Mouse (Mus musculus): ENCODE data around the gene Alpk1.
A peak's percentile ranks its signal among the peaks of the same experiment; 100 is the strongest.

Alpk1 gene

DNA sequence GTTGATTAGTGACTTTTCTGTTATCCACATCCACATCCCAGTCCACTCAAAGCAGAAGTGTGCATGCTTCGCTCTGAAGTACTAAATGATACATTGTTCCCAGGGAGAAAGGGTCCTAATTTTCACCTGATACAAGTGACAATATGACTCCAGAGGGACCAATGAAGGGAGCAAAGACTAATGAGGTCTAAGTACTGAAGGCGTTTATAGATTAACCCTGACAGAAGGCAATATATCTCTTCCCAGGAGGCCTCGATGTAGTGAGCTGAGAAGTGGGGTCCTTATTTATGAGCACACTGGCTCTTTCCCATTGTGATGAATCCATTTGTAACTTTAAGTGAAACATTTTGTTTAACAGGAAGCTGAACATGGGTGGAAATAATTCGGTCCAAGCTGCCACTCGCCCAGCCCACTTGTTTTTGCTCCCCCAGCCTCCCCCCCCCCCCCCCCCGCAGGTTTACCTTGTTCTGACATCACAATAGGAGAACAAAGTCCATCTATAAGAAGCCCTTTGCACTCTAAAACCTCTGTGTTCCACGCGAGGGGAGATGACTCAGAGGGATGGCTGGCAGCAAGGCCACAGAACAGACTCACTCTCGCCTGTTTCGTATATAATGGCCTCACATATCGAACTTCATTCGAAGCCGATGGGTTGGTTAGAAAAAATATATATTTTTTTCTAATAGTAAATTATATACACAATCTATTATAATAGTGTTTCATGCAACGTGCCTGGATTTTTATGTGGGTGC lies 36.5 kb downstream of the Alpk1 start:
- DNase-seq (ENCODE audit: low read depth) = no peak

- DNase-seq (ENCODE audit: low read depth) = peak; percentile 28
Measured at GRCm38 (mm10) chr3:127741473-127741872, 38.9 kb downstream of the Alpk1 start.

DNA sequence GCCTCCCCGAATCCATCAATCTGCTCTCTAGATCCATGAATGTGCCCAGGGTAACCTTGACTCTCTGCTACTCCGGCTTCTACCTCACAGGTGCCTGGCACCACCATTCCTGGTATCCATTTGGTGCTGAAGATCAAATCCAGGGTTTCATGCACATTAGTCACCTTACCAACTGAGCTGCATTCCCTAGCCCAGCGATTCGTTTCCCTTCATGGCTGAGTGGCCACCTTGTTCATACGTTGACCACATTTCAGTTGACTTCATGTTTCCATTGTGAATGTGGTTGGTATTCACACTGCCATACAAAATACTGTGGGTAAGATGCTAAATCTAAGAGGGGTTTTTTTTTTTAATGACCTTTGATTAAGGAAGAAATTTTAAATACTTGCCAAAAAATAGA lies 42.5 kb downstream of the Alpk1 start:
- DNase-seq (ENCODE audit: low read depth) = no peak

GRCm38 (mm10) chr3:127735395-127735794 lies 44.9 kb downstream of the Alpk1 start:
- DNase-seq (ENCODE audit: low read depth) = no peak

DNA sequence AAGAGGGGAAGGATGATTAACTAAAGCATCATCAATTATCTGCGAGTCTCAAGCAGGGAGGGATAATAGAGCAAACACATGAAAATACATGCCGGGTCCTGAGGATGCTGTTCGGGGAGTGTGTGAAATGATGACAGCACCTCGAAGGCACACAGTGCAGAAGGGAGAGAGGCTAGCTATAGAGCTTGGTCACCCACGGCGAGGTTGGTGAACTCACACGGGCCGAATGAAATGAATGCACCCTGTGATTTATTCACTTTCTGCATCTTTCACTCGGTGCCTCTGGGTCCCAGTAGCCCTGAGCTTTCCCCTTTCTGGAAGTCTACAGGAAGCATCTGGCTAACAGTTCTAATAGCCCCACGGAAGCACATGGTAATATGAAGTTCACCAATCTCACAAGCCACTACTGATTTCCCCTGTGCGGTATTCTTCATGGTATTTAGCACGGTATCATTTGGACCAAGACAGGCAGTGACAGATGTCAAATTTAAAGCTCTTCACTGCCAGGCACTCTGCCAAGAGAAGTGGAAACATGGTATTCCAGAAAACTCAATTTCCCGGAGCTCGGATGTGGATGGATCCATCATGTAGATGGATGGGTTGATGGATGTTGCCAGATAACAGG lies 50.7 kb downstream of the Alpk1 start:
- no peak for DNase-seq (ENCODE audit: low read depth)

GRCm38 (mm10) chr3:127728851-127729512 lies 51.3 kb downstream of the Alpk1 start:
- no peak for DNase-seq (ENCODE audit: low read depth)

- no peak for DNase-seq (ENCODE audit: low read depth)
Measured at GRCm38 (mm10) chr3:127728046-127728445, 52.3 kb downstream of the Alpk1 start.

- DNase-seq (ENCODE audit: low read depth) = no peak
Measured at GRCm38 (mm10) chr3:127720948-127721347, 59.4 kb downstream of the Alpk1 start.

DNA sequence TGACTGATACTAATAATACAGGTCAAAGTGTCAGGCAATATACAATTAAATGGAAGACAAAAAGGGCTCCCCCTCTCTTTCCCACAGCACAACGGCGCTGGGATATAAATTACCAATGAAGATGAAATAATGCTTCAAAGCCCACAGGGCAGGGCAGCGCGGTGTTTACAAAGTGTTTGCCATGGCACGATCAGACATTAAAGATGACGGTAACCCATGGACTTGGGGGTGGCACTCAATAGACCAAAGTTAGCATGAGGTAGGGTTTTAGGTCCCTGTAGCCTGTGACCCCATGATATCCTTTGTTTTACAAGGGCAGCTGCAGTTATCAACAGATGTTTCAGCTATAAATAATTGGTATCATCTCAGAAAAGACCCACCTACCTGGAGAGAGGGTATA lies 60.3 kb downstream of the Alpk1 start:
- DNase-seq (ENCODE audit: low read depth) = no peak

GRCm38 (mm10) chr3:127719601-127720000 lies 60.7 kb downstream of the Alpk1 start:
- no peak for DNase-seq (ENCODE audit: low read depth)

GRCm38 (mm10) chr3:127716759-127717158 lies 63.6 kb downstream of the Alpk1 start:
- no peak for DNase-seq (ENCODE audit: low read depth)

- no peak for DNase-seq (ENCODE audit: low read depth)
Measured at GRCm38 (mm10) chr3:127713112-127713511, 67.2 kb downstream of the Alpk1 start.

GRCm38 (mm10) chr3:127711536-127711935 lies 68.8 kb downstream of the Alpk1 start:
- DNase-seq (ENCODE audit: low read depth) = no peak

DNA sequence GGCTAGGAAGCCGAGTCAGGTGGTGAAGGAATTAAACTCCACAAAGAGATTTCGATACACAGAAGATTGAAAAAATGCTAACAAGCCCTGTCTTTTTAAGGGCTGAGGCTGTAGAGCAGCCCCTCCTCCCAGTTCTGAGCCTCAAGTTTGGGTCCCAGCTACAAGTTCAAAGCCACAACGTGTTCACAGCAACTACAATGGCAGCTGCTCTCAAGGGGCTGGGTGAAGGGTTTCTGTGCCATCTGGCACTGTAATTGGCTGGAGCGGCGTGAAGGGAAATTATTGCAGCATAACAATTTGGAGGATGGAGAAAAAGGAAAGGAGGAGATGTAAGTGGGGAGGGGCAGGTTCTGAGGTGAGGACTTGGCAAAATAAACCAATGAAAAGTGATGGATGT lies 73.2 kb downstream of the Alpk1 start:
- no peak for DNase-seq (ENCODE audit: low read depth)

DNA sequence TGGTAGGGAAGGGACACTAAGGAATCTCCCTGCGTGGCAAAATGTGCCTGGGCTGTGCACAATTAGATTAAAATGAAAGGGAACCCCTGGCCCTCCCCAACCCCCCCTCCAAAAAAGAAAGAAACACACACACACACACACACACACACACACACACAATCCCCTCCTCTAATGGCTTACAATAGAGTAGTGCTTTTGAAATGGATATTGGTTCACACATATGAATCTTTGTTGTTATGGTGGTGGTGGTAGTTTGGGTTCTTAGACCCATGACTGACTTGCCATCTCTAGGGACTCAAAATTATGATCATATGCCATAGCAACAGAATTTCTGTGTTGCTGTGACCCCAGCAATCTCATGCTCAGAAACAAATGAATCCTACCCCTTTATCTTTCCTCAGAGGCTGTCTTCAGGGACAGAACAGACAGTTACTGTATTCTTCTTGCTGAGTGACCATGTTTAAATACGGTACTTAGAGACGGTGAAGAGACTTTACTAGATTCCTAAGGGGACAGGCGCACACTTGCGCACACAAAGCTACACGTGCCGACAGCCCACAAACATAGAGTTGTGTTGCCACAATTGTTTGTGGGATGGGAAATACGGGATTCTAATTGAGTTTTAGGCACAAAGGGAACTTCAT lies 73.8 kb downstream of the Alpk1 start:
- no peak for DNase-seq (ENCODE audit: low read depth)

GRCm38 (mm10) chr3:127705515-127706444 lies 74.5 kb downstream of the Alpk1 start:
- DNase-seq (ENCODE audit: low read depth) = peak; percentile 67

DNA sequence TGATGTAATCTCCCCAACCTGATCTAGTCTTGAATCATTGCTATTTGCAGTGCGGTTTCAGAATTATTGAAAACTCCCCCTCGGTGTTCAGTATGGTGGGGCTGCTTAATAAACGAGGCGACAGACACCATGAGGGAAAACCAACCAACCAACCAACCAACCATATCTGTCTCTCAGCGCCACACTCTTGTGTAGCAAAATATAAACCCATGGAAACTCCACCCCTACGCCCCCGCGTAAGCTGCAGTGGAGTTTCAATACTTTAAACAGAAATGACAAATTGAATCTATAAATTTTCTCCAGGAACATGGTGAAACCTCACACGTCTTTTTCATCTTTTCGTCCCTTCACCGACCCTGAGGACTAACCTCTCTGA lies 75.2 kb downstream of the Alpk1 start:
- no peak for DNase-seq (ENCODE audit: low read depth)

DNA sequence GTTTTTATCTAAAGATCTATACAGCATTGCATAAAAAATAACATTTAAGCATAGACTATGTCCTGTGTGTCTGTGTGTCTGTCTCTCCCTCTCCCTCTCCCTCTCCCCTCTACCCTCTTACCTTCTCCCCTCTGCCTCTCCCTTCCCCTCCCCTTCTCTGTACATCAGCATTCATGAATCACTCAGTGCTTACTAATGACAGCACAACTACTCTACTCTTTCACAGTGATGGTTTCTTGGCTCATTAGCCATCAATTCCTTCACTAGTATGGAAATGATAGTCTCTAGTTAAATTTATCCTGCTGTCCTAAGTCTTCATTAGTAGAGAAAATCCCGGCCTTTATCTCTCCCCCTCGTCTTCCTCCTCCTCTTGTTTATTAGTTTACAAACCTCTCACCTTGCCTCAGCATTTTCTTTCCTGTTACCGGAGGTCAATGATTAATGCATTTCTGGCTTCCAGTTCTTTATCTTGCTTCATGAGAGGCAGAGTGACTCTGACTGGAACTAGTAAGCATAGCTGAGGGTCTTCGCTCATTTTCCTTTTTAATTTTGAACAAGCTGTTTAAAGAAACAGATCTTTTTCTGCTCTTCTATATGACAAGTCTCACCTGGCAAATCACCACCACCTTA lies 79.0 kb downstream of the Alpk1 start:
- DNase-seq (ENCODE audit: low read depth) = no peak

- DNase-seq (ENCODE audit: low read depth) = peak; percentile 9
Measured at GRCm38 (mm10) chr3:127698636-127699035, 81.7 kb downstream of the Alpk1 start.

- no peak for DNase-seq (ENCODE audit: low read depth)
Measured at GRCm38 (mm10) chr3:127696541-127696940, 83.8 kb downstream of the Alpk1 start.
